Mouse (Mus musculus) T-helper 1 cell (primary cell): ENCODE data around the gene Crygs.

Source experiments
- in situ Hi-C: fragments of 300-600 bp; cut with MboI, MseI; formaldehyde crosslinking; loops from one replicate; pipeline ENCODE4 v1.15.1; 2025; ENCODE audit warnings: high pct_unique_total_duplicates

The Crygs gene

DNA sequence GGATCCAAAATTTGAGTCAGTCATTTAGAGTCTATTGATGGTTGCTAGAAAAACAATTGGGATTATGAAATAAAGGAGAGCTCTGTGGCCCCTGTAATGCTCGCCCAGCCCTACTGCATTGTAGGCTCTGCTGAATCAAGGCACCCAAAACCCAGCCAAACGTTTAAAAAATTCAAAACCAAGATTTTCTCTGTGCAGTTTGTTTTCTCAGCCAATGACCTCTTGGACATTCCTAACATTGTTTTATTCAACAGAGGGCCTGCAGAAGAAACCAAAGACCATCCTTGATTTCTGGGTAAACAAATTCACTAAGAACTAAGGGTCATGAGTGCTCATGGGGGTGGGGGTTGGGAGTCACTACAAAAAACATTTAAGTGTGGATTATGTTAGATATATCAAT lies at the start of gene Crygs:
Gene Crygs, minus strand, starts transcription at position 101 of the 400 bp plus-strand sequence.
- in situ Hi-C loops = no loop called here

DNA sequence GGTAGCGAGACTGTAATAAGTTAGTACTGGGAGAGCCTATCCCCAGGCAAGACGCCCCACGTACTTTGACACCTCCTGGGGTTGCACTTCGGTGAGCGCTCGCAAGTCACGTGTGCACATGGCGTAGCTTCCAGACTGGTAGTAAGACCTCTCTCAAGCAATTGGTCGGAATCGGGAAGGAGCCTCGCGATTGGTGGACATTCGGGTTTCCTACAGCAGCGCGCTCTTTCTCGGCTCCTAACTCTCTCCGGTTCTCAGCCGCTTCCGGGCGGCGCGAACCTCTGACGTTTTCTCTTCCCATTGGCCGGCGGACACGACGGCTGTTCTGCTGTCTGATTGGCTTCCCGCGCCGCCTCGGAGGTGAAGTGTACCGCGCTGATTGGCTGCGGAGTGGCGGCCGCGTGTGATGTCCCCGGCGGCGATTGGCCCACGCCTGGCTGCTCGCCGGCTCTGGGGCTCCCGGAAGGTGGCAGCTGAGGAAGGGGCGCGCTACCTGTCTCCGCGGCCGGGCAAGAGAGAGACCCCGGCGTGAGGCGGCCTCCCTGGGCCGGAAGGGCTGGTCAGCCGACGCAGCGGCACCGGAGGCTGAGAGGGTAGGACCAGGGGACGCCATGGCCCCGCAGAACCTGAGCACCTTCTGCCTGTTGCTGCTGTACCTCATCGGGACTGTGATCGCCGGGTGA lies 46.2 kb upstream of the Crygs start, which contains the start of the genes Tbccd1 and Dnajb11:
Gene Tbccd1, minus strand, starts transcription at position 239 of the 683 bp plus-strand sequence.
Gene Dnajb11, plus strand, starts transcription at position 415 of the 683 bp plus-strand sequence.
- in situ Hi-C loops = no loop called here

GRCm38 (mm10) chr16:22856773-22857172 lies 45.4 kb upstream of the Crygs start:
- in situ Hi-C loops = no loop called here

GRCm38 (mm10) chr16:22852709-22853108 lies 41.3 kb upstream of the Crygs start:
- in situ Hi-C loops = no loop called here

- in situ Hi-C loops = no loop called here
These were observed 37.0 kb upstream of the Crygs start for GRCm38 (mm10) chr16:22848331-22848730.

DNA sequence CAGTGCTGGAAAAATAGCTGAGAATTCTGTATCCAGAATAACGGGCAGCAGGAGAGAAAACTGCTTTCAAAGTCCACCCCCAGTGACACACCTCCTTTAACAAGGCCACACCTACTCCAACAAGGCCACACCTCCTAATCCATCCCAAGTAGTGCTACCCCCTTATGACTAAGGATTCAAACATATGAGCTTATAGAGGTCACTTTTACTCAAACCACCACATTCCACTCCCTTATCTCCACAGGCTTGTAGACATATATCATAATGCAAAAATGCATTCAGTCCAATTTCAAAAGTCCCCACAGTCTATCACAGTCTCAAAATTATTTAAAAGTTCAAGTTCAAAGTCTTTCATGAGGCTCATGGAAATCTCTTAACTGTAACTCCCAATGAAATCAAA lies 36.3 kb upstream of the Crygs start:
- in situ Hi-C loops = no loop called here

DNA sequence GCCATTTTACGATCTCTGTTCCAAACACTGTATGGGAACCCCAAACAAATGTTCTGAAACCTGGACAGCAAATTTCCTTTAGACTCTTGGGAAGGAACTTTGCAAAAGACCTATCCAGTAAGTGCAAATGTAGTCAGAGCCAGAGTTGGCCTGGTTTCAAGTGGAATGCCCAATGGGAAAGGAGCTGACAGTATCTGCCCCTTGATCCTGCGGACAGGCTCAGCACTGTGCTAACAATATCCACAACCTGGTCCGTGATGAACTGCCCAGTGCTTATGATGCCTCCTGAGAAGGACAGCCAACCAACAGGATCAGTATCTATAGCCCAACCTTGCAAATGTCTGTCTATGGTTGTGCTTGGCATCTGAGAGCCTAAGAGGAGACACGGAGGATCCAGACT lies 34.1 kb upstream of the Crygs start:
- in situ Hi-C loops = no loop called here

DNA sequence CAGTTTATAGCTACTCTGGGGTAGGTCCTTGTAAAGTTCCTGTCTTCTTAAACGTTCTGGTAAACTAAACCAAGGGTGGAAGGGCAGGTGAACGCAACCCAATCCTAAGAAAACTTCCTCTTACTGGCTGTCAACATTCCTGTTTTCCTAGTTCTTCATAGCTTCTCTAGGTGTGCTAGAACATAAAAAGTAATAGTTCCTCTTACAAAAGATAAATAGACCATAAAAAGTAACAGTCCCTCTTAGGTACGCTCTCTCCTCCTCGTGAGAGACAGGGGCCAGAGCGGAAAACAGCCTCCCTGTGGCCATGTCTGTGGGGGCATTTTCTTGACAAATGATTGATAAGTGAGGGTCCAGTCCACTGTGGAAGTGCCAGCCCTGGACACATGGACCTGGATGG lies 33.5 kb upstream of the Crygs start:
- in situ Hi-C loops = no loop called here

DNA sequence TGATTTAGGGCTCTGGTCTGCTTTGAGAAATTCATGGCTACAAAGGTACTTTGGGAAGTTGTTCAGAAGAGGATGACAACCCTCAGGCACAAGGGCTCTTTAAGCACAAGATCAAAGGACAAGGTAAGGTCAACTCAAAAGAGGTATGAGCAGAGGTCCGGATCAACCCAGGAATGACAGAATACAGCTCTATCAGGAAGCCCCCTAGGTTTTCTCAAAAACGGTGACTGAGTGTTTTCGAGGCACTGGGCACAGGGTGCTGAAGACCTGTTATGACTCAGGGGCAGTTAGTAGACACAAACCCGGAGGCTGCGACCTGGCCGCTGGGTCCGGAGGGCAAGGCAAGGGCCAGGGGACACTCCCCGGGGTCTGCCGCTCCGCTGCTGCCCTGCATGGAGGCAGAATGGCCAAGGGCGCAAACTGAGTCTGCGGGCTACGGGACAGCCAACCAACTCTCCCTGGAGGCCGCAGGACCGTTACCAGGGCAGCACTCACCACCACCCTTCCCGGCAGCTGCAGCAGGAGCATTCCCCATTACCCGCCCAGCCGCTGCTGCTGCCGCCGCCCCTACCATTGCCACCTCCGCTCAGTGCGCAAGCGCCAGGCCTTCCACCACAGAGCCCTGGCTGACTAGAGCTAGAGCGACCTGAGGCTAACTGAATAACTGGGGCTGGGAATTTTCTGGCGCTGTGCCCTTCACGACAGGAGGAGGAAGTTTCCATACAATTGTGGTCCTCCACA lies 32.9 kb upstream of the Crygs start:
- in situ Hi-C loops = no loop called here

GRCm38 (mm10) chr16:22842871-22843270 lies 31.5 kb upstream of the Crygs start:
- in situ Hi-C loops = no loop called here

- in situ Hi-C loops = loop anchor here (10.0 kb wide), 1 partner anchor 1465 kb away; no protein-coding TSS in a partner anchor
These were observed 27.9 kb upstream of the Crygs start for GRCm38 (mm10) chr16:22839146-22839857.

DNA sequence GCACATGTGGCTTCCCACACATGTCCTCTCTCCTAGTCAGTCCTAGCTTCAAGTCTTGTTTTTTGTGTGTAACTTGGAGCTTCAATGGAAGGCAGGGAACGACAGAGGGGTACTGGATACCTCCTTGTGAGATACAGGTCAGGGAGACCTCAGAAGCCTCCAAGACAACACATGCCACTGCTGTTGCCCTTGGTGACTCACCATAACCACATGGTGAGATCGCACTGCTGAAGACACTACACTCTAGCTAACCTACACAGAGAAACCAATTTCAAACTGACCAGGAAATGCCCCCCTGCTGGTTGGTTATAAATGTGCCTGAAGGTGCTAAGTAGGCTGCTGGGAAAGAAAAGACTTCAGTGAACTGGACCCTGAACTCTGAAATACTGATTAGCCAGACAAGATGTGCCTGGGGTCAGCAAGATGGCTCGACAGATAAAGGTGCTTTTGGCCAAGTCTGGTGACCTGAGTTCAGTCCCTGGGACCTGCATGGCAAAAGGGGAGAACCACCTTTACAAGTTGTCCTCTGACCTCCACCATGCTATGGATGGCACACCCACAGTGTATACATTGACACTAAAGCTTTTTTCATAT lies 21.7 kb upstream of the Crygs start:
- in situ Hi-C loops = loop anchor here (10.0 kb wide), 1 partner anchor 1472 kb away; no protein-coding TSS in a partner anchor

GRCm38 (mm10) chr16:22820731-22821130 lies 9.4 kb upstream of the Crygs start:
- in situ Hi-C loops = no loop called here

GRCm38 (mm10) chr16:22807468-22808070 lies 3.8 kb downstream of the Crygs start:
- in situ Hi-C loops = loop anchor here (10.0 kb wide), 1 partner anchor 493 kb away; no protein-coding TSS in a partner anchor

DNA sequence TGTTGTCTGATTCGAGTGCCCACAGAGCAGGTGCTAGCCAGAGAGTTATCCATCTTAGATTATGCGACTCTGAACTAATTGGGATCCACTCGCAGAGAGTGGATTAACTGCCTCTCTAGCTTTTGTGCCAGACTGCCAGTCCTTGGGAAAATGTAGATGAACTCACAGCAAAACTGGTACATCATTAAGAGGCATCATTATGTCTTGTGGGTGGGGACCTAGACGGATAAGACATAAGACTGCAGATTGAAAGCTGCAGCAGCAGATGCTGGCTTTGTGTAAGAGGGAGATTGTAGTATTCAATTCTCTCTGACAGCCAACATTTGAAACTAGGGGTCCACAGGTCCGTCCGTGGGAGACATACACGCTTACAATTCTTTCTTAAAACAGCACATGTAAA lies 8.6 kb downstream of the Crygs start:
- in situ Hi-C loops = loop anchor here (5.0 to 10.0 kb wide), 2 partner anchors 240 to 488 kb away; no protein-coding TSS in a partner anchor

DNA sequence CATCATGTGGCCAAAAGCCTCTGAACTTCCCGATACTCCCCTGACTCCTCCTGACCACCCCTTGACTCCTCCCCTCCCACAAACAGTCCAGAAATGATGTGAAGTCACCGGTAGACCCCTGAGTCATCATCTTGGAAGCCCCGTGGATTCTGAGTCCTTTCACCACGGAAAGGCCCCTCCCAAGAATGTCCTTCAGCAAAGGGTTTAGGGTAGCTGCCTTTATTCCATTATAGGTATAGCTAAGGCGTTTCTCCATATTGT lies 10.6 kb downstream of the Crygs start:
- in situ Hi-C loops = loop anchor here (5.0 to 10.0 kb wide), 2 partner anchors 238 to 486 kb away; no protein-coding TSS in a partner anchor

DNA sequence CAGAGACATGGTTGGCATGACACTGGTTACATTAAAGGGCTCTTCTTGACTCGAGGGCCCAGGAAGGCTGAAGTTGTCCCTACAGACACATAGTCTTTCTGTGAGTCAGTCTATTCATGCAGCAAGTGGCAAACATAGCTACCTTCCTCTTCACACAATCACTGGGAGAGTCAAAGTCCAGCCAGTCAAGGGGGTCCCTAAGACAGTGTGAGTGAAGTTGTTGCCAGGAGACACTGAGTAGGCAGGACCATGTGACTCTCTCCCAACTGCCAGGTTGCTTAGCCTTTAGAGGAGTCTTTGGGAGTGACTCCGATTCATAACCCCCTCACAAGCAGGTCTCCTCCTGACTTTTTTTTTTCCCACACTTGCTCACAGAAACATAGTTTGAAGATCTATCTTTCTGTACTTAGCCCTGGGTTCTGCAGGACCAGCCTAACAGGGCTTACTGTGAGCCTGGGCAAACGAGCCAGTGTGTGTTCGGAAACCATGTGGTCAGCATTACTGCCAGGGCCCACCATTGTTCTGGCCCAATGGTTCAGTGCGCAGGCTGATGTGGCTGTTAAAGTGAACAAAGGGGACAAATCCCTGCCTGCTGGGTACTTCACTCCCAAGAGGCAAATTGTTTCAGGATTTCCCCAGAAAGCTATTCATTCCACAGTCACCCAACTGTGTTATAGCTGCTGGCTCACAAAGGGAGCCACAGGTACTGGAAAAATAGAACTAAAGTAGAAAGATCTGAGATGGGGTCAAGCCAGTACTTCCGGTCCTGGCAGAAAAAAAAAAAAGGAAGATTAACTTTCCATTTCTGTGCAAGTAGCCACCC lies 11.1 kb downstream of the Crygs start:
- in situ Hi-C loops = loop anchor here (5.0 to 10.0 kb wide), 2 partner anchors 238 to 485 kb away; no protein-coding TSS in a partner anchor

- in situ Hi-C loops = no loop called here
These were observed 12.9 kb downstream of the Crygs start for GRCm38 (mm10) chr16:22798520-22798919.

GRCm38 (mm10) chr16:22797521-22797920 lies 13.9 kb downstream of the Crygs start:
- in situ Hi-C loops = no loop called here

- in situ Hi-C loops = no loop called here
These were observed 15.9 kb downstream of the Crygs start for GRCm38 (mm10) chr16:22795497-22795896.
